Mouse (Mus musculus): ENCODE data around the gene Cat. TPM values are rescaled to one million over a fixed set of nuclear protein-coding genes. Genes with fewer than 3 reads are reported as not detected.

The Cat gene
- polyA plus RNA-seq, 1 experiment from 2014 or later: 89.8 TPM

GRCm38 (mm10) chr2:103476657-103477056 lies 8.3 kb downstream of the Cat start:
- WGBS: 83% methylated on average over 11 of the region's 11 CpGs
- H3K27ac ChIP-seq (ENCODE audit: low read depth): no peak overlapping the region
- no peaks in the 10 kb centered on the region for H3K4me1 ChIP-seq (ENCODE audit: insufficient read depth)
- no peak overlapping the region for H3K9ac ChIP-seq
- no peaks in the 10 kb centered on the region for H3K27me3 ChIP-seq (ENCODE audit: insufficient read depth, low read length)
- H3K4me2 ChIP-seq: no peak overlapping the region
- no peaks in the 10 kb centered on the region for H3K9me3 ChIP-seq (ENCODE audit: low read depth, low read length)
- DNase-seq (no peak), ATAC-seq (ENCODE audit: insufficient read depth) (no peak)
- TF ChIP-seq CTCF (IDR thresholded peaks at IDR 0.05; ENCODE audit: low read depth): no peak
- no peak overlapping the region for H3K4me3 ChIP-seq (ENCODE audit: low read depth, low read length)
- peaks cover 27% of the 10 kb centered on the region for H3K36me3 ChIP-seq (ENCODE audit: insufficient read depth)

GRCm38 (mm10) chr2:103476180-103476579 lies 8.8 kb downstream of the Cat start:
- ATAC-seq (ENCODE audit: insufficient read depth) (no peak), DNase-seq (no peak)
- H3K36me3 ChIP-seq (ENCODE audit: insufficient read depth): peaks cover 32% of the 10 kb centered on the region
- no peaks in the 10 kb centered on the region for H3K9me3 ChIP-seq (ENCODE audit: low read depth, low read length)
- TF ChIP-seq CTCF (IDR thresholded peaks at IDR 0.05; ENCODE audit: low read depth): no peak
- no peak overlapping the region for H3K4me3 ChIP-seq (ENCODE audit: low read depth, low read length)
- no peak overlapping the region for H3K27ac ChIP-seq (ENCODE audit: low read depth)
- H3K9ac ChIP-seq: no peak overlapping the region
- H3K4me2 ChIP-seq: no peak overlapping the region
- H3K27me3 ChIP-seq (ENCODE audit: insufficient read depth, low read length): no peaks in the 10 kb centered on the region
- no peaks in the 10 kb centered on the region for H3K4me1 ChIP-seq (ENCODE audit: insufficient read depth)
- 83% methylated on average over 2 of the region's 2 CpGs for WGBS

- H3K4me2 ChIP-seq: no peak overlapping the region
- peaks cover 56% of the 10 kb centered on the region for H3K36me3 ChIP-seq (ENCODE audit: insufficient read depth)
- WGBS: 89% methylated on average over 3 of the region's 3 CpGs
- no peak overlapping the region for H3K9ac ChIP-seq
- no peak overlapping the region for H3K27ac ChIP-seq (ENCODE audit: low read depth)
- DNase-seq (no peak), ATAC-seq (ENCODE audit: insufficient read depth) (no peak)
- H3K4me1 ChIP-seq (ENCODE audit: insufficient read depth): no peaks in the 10 kb centered on the region
- no peak for TF ChIP-seq CTCF (IDR thresholded peaks at IDR 0.05; ENCODE audit: low read depth)
- no peaks in the 10 kb centered on the region for H3K27me3 ChIP-seq (ENCODE audit: insufficient read depth, low read length)
- no peaks in the 10 kb centered on the region for H3K9me3 ChIP-seq (ENCODE audit: low read depth, low read length)
- no peak overlapping the region for H3K4me3 ChIP-seq (ENCODE audit: low read depth, low read length)
Measured at GRCm38 (mm10) chr2:103473362-103473761, 11.6 kb downstream of the Cat start.

GRCm38 (mm10) chr2:103466984-103467588 lies 17.9 kb downstream of the Cat start:
- DNase-seq: peak; percentile 52
- Histone ChIP-seq H3K4me3 (ENCODE audit: low read depth, low read length) (no peak overlapping the region), H3K9ac (no peak overlapping the region), H3K27ac (ENCODE audit: low read depth) (no peak overlapping the region), H3K27me3 (ENCODE audit: insufficient read depth, low read length) (no peaks in the 10 kb centered on the region), H3K36me3 (ENCODE audit: insufficient read depth) (peaks cover 79% of the 10 kb centered on the region), H3K4me1 (ENCODE audit: insufficient read depth) (no peaks in the 10 kb centered on the region), H3K9me3 (ENCODE audit: low read depth, low read length) (no peaks in the 10 kb centered on the region), H3K4me2 (no peak overlapping the region)
- TF ChIP-seq CTCF (IDR thresholded peaks at IDR 0.05; ENCODE audit: low read depth): no peak
- peak; percentile 49; the same call in 1 of the 2 replicates for ATAC-seq (ENCODE audit: insufficient read depth)
- 61% methylated on average over 10 of the region's 10 CpGs for WGBS

GRCm38 (mm10) chr2:103466272-103466671 lies 18.7 kb downstream of the Cat start:
- H3K4me2 ChIP-seq: no peak overlapping the region
- H3K27me3 ChIP-seq (ENCODE audit: insufficient read depth, low read length): no peaks in the 10 kb centered on the region
- H3K4me1 ChIP-seq (ENCODE audit: insufficient read depth): no peaks in the 10 kb centered on the region
- no peaks in the 10 kb centered on the region for H3K9me3 ChIP-seq (ENCODE audit: low read depth, low read length)
- H3K27ac ChIP-seq (ENCODE audit: low read depth): no peak overlapping the region
- H3K4me3 ChIP-seq (ENCODE audit: low read depth, low read length): no peak overlapping the region
- WGBS: 75% methylated on average over 3 of the region's 3 CpGs
- no peak for ATAC-seq (ENCODE audit: insufficient read depth)
- TF ChIP-seq CTCF (IDR thresholded peaks at IDR 0.05; ENCODE audit: low read depth): no peak
- no peak for DNase-seq
- H3K9ac ChIP-seq: no peak overlapping the region
- peaks cover 79% of the 10 kb centered on the region for H3K36me3 ChIP-seq (ENCODE audit: insufficient read depth)

GRCm38 (mm10) chr2:103465429-103465828 lies 19.5 kb downstream of the Cat start:
- H3K36me3 ChIP-seq (ENCODE audit: insufficient read depth): peaks cover 75% of the 10 kb centered on the region
- no peak for ATAC-seq (ENCODE audit: insufficient read depth)
- no peak overlapping the region for H3K27ac ChIP-seq (ENCODE audit: low read depth)
- no peak overlapping the region for H3K4me3 ChIP-seq (ENCODE audit: low read depth, low read length)
- no peak for TF ChIP-seq CTCF (IDR thresholded peaks at IDR 0.05; ENCODE audit: low read depth)
- no peak overlapping the region for H3K9ac ChIP-seq
- H3K4me2 ChIP-seq: no peak overlapping the region
- 88% methylated on average over 11 of the region's 11 CpGs for WGBS
- no peaks in the 10 kb centered on the region for H3K4me1 ChIP-seq (ENCODE audit: insufficient read depth)
- no peak for DNase-seq
- no peaks in the 10 kb centered on the region for H3K9me3 ChIP-seq (ENCODE audit: low read depth, low read length)
- no peaks in the 10 kb centered on the region for H3K27me3 ChIP-seq (ENCODE audit: insufficient read depth, low read length)

GRCm38 (mm10) chr2:103464524-103464923 lies 20.4 kb downstream of the Cat start:
- DNase-seq (no peak), ATAC-seq (ENCODE audit: insufficient read depth) (no peak)
- Histone ChIP-seq H3K9me3 (ENCODE audit: low read depth, low read length) (no peaks in the 10 kb centered on the region), H3K4me3 (ENCODE audit: low read depth, low read length) (no peak overlapping the region), H3K4me1 (ENCODE audit: insufficient read depth) (no peaks in the 10 kb centered on the region), H3K27ac (ENCODE audit: low read depth) (no peak overlapping the region), H3K36me3 (ENCODE audit: insufficient read depth) (peaks cover 75% of the 10 kb centered on the region), H3K4me2 (no peak overlapping the region), H3K27me3 (ENCODE audit: insufficient read depth, low read length) (no peaks in the 10 kb centered on the region), H3K9ac (no peak overlapping the region)
- TF ChIP-seq CTCF (IDR thresholded peaks at IDR 0.05; ENCODE audit: low read depth): no peak
- 90% methylated on average over 8 of the region's 8 CpGs for WGBS

Measured in lung, embryonic 14.5 days (tissue).